Mouse (Mus musculus): ENCODE data around the gene Fancl.

DNA sequence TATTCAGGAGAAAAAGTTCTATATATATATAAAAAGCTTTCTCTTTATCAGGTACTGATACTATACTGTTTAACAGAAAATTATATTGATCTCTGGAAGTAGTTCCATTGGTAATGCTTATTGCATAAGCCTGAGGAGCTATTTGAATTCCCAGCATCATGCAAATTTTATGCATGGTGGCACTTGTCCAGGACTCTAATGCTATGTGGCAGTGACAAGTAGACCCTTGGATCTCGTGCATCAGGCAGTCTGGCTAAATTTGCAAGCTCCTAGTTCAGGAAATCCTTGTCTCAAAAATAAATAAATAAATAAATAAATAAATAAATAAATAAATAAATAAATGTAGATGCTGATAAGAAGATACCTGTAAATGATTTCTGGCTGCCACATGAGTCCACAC is 55.2 kb downstream of the Fancl start:
- no peak for TF ChIP-seq POLR2A (IDR thresholded peaks at IDR 0.05; ENCODE audit: extremely low read depth, insufficient read depth, low read length)
- no peak for TF ChIP-seq CTCF (IDR thresholded peaks at IDR 0.05; ENCODE audit: extremely low read depth, insufficient read depth, low read length)

Data from cortical plate, adult 2 months (tissue).